Mouse (Mus musculus) midbrain, embryonic 14.5 days (tissue): ENCODE results near the gene Tcf20. TPM values are rescaled to one million over a fixed set of nuclear protein-coding genes. Genes with fewer than 3 reads are reported as not detected.

ENCODE experiments used
- ATAC-seq: fragments of 200-750 bp; cut with Nextera tagmentation; 2 replicates; pipeline ENCODE4 v1.8.0; 2017; ENCODE audit warnings: moderate number of reproducible peaks, moderate library complexity; ENCODE audit not compliant: low FRiP score, low TSS enrichment
- DNase-seq: peaks from one replicate; pipeline ENCODE4 v3.0.0-alpha.2; 2015
- H3K27ac ChIP-seq: fragments of 300-500 bp; sonication (generic); replicated peaks from 2 replicates; pipeline ENCODE4 v1.5.1; 2014; ENCODE audit warnings: mild to moderate bottlenecking, low read depth, low read length, moderate library complexity
- H3K27me3 ChIP-seq: fragments of 300-500 bp; sonication (generic); 2 replicates; pipeline ENCODE4 v1.6.1; 2014; ENCODE audit warnings: low read length, control low read depth, mixed read lengths; ENCODE audit not compliant: control insufficient read depth, insufficient read depth
- H3K36me3 ChIP-seq: fragments of 300-500 bp; sonication (generic); 2 replicates; pipeline ENCODE4 v1.6.1; 2014; ENCODE audit warnings: low read length, control low read depth; ENCODE audit not compliant: control insufficient read depth, insufficient read depth
- H3K4me1 ChIP-seq: fragments of 300-500 bp; sonication (generic); 2 replicates; pipeline ENCODE4 v1.6.1; 2014; ENCODE audit warnings: mild to moderate bottlenecking, antibody characterized with exemption, low read length, control low read depth; ENCODE audit not compliant: control insufficient read depth, insufficient read depth
- H3K4me2 ChIP-seq: fragments of 300-500 bp; sonication (generic); 2 replicates; pipeline ENCODE4 v1.6.1; 2014; ENCODE audit warnings: mild to moderate bottlenecking, low read length, moderate library complexity
- H3K4me3 ChIP-seq: fragments of 300-500 bp; sonication (generic); replicated peaks from 2 replicates; pipeline ENCODE4 v1.5.1; 2014; ENCODE audit warnings: low read depth, low read length
- H3K9ac ChIP-seq: fragments of 300-500 bp; sonication (generic); replicated peaks from 2 replicates; pipeline ENCODE4 v1.6.1; 2014; ENCODE audit warnings: mild to moderate bottlenecking, low read length, moderate library complexity
- H3K9me3 ChIP-seq: fragments of 300-500 bp; sonication (generic); 2 replicates; pipeline ENCODE4 v1.6.1; 2016; ENCODE audit warnings: low read length, control low read depth, mixed read lengths; ENCODE audit not compliant: control insufficient read depth
- WGBS: fragments of 180-500 bp; shearing (Covaris S2); extraction: QIAGEN DNeasy Blood & Tissue Kit; methylation state at CpG from one replicate; pipeline ENCODE4 v1.1.7; 2014; 5-methylcytosine and 5-hydroxymethylcytosine counted together
- polyA plus RNA-seq: library from polyadenylated mRNA; unstranded; fragments of >200 nt; fragmentation: Nextera tagmentation; extraction: Ambion mirVana; gene quantifications from 2 replicates; pipeline ENCODE4 v1.2.1, GENCODE M21; 2014

Tcf20 gene
- polyA plus RNA-seq, 1 experiment from 2014 or later, result 18.0 TPM

DNA sequence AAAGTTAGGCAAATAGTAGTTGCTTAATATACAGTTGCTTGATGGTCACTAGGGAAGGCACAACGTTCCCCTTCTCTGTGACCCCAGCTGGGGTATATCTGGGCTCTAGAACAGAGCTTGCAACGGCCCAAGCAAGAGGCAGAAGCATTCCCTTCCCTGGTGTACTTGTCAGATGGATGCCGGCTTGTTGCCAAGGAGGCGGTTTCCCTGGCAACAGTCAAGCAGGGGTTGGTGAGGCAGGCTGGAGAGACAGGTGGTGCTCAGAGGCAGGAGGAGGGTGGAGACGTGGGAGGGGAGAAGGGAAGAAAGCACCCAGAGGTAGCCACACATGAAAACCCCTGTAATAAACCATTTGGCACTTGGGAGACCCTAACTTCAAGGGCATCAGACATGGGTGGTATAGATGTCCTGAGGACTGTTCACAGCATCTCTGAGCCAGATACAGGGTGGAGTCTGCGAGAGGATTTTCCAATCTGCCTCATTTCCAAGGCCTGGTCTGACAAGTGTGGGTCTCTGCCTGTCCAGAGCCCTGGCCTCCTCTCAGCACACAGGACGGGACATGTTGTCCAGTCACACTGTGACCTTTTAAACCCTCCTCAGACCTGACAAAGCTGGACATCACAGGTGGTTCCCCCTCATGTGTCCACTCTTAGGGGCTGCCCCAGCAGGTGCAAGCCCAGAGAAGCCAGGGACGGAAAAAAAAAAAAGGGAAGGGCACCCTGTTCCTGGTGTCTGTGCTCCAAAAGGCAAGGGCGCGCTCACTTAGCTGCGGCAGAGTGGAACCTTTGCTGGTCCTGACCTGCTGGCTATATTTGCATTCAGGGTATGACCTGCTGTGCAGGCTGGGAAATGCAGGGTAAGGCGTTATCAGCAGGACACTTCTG is 15.2 kb upstream of the Tcf20 start:
- Histone ChIP-seq H3K4me3 (no peak overlapping the region), H3K9me3 (no peaks in the 10 kb centered on the region), H3K9ac (no peak overlapping the region; the same call in 1 of the 2 replicates), H3K27ac (peak overlapping the region; percentile 72), H3K4me2 (no peak overlapping the region), H3K4me1 (peaks cover 24% of the 10 kb centered on the region), H3K27me3 (no peaks in the 10 kb centered on the region; the same call in 1 of the 2 replicates), H3K36me3 (no peaks in the 10 kb centered on the region)
- DNase-seq (peak; percentile 93), ATAC-seq (peak; percentile 88)
- 28% methylated on average over 12 of the region's 12 CpGs for WGBS

DNA sequence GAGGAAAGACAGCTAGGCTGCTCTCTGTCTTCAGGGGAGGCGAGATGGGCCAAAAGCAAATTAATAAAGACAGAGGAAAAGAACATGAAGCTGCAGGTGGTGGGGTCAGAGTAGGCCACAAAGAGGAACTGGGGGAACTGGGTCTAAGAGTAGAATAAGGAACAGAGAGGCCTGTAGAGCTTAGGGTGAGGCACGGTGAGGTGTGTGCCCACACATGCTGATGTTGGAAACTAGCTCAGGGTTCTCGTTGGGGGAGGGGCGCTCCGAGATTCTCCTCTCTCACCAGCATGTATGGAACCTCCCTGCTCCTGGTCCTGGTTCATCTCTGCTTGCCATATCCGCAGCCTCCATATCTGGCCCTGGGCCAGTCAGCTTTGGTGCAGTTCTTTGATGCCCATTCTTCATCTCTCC is 11.1 kb upstream of the Tcf20 start:
- Histone ChIP-seq H3K27me3 (no peaks in the 10 kb centered on the region; the same call in 1 of the 2 replicates), H3K4me1 (peaks cover 48% of the 10 kb centered on the region), H3K9ac (no peak overlapping the region), H3K36me3 (no peaks in the 10 kb centered on the region), H3K27ac (no peak overlapping the region), H3K4me2 (no peak overlapping the region), H3K4me3 (no peak overlapping the region), H3K9me3 (no peaks in the 10 kb centered on the region)
- DNase-seq (no peak), ATAC-seq (no peak)
- 78% methylated on average over 6 of the region's 6 CpGs for WGBS

DNA sequence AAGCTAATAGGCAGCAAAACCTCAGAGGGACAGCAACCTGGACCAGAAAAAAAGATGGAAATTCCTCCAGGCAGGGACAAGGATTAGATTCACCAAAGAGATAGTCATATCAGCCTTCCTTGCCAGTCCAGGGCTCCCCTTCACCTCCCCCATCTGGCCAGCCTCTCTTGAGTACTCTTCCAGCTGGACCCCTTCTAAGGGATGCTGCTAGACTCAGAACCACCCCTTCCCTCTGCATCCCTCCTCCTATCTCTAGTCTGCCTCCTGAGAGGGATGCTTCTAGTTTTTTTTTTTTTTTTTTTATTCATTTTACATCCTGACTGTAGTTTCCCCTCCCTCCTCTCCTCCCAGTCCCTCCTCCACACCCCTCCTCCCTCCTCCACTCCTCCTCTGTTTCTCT is 8.8 kb upstream of the Tcf20 start:
- H3K4me1 ChIP-seq, result peaks cover 39% of the 10 kb centered on the region
- no peaks in the 10 kb centered on the region for H3K36me3 ChIP-seq
- H3K9me3 ChIP-seq, result no peaks in the 10 kb centered on the region
- H3K27ac ChIP-seq, result no peak overlapping the region
- ATAC-seq (no peak), DNase-seq (no peak)
- H3K4me2 ChIP-seq, result no peak overlapping the region
- H3K27me3 ChIP-seq, result no peaks in the 10 kb centered on the region
- no peak overlapping the region for H3K4me3 ChIP-seq
- no peak overlapping the region for H3K9ac ChIP-seq

DNA sequence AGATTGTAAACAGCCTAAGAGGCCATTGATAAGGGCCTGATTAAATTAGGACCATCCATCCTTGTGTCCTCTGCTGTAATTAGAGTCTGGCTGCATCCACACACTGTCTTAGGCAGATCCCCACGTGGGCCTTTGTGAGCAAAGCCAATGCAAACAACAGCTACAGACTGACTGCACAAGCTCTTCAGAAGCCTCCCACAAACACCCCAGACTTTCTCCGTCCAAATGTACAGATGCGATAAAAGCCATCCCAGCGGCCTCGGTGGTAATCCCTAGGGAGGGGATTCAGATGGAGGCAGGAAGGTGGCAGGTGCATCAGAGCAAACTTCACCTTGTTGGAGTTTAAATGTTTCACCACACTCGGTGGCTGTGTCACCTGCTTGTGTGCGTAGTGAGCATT is 7.6 kb upstream of the Tcf20 start:
- 51% methylated on average over 7 of the region's 7 CpGs for WGBS
- Histone ChIP-seq H3K4me1 (peaks cover 39% of the 10 kb centered on the region), H3K27ac (peak overlapping the region; percentile 49), H3K9me3 (no peaks in the 10 kb centered on the region), H3K4me3 (no peak overlapping the region), H3K9ac (no peak overlapping the region), H3K36me3 (no peaks in the 10 kb centered on the region), H3K27me3 (no peaks in the 10 kb centered on the region), H3K4me2 (no peak overlapping the region)
- ATAC-seq, result no peak
- DNase-seq, result peak; percentile 65

DNA sequence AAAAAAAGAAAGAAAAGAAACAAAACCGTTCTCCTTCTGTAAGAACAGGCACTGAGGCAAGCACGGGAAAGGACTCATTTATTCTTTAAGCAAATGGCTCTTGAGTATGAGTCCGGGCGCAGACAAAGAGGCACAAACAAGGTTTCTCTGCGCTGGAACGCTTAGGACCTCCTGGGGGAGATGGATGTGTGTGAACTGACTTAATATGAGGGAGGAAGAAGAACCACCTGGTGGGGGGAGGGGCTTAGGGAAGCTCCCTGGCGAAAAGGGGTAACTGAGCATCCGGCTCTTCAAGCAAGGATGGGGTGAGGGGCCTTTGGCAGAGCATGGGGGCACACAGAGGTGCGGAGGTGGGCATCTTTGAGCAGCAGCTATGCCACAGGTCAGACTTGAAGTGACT is 5.2 kb upstream of the Tcf20 start:
- Histone ChIP-seq H3K4me2 (no peak overlapping the region), H3K27ac (peak overlapping the region; percentile 50; the same call in 1 of the 2 replicates), H3K27me3 (no peaks in the 10 kb centered on the region), H3K36me3 (no peaks in the 10 kb centered on the region), H3K4me1 (peaks cover 59% of the 10 kb centered on the region), H3K9me3 (no peaks in the 10 kb centered on the region), H3K4me3 (no peak overlapping the region), H3K9ac (no peak overlapping the region)
- 40% methylated on average over 9 of the region's 9 CpGs for WGBS
- ATAC-seq (no peak), DNase-seq (peak; percentile 62)

DNA sequence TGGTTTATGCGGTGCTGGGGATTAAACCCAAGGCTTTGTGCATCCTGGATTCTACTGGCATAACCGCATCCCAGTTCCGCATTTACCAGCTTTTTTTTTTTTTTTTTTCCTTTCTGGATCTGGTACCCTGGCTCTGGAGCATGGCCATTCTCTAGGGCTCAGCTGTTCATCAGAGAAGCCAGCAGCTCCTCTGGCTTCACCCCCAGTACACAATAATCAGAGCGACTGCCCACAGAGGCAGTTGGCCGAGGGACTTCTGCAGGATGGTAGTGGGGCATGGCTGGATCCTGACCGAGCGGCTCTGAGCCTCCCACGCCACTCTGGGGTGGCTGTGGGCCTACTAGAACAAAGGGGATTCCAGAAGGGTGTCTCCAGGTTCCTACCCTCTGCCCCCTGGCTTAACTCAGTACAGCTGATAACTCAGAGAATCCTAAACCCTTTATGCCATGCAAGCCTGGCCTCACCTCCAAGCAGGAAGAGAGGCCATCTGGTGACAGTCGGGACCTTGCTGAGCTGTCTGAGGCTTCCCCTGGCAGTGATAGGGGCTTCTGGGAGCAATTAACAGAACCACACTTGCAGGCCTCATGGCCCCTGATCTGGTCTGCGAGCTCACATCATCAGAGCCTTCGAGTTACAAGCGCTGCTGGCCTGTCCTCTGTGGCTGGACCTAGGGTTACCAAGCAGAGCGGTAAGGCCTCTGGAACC is 4.6 kb upstream of the Tcf20 start:
- no peak overlapping the region for H3K4me3 ChIP-seq
- H3K9ac ChIP-seq, result no peak overlapping the region
- no peak overlapping the region for H3K4me2 ChIP-seq
- H3K27me3 ChIP-seq, result no peaks in the 10 kb centered on the region
- peaks cover 61% of the 10 kb centered on the region for H3K4me1 ChIP-seq
- DNase-seq, result no peak
- H3K9me3 ChIP-seq, result no peaks in the 10 kb centered on the region
- no peak for ATAC-seq
- 64% methylated on average over 13 of the region's 13 CpGs for WGBS
- no peaks in the 10 kb centered on the region for H3K36me3 ChIP-seq
- H3K27ac ChIP-seq, result peak overlapping the region; percentile 50

DNA sequence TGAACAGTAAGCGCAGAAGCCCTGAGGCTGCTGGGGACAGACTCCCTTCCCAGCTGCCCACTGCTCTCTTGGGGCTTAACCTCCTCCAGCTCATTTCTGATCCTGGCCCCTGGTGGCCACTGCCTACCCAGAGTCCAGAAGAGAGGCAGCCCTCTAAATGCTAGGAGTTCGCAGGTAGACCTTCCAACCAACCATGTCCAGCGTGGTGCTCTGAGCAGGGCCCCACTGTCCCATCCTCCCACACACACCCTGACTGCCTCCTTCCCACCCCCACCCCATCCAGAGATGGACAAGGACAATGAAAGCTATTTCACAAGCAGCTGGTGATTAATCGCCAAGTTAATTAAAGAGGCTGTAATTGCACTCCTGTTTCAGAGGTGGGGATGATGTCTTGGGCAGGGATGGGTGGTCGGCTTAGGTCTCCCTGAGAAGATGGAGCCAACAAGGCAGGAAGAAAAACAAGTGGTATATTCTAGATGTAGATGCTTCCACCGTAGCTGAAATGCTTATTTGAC is 1.6 kb upstream of the Tcf20 start:
- Histone ChIP-seq H3K9me3 (no peaks in the 10 kb centered on the region), H3K9ac (no peak overlapping the region), H3K27ac (no peak overlapping the region), H3K36me3 (no peaks in the 10 kb centered on the region), H3K27me3 (peaks cover 4% of the 10 kb centered on the region; the same call in 1 of the 2 replicates), H3K4me2 (no peak overlapping the region), H3K4me3 (no peak overlapping the region), H3K4me1 (peaks cover 67% of the 10 kb centered on the region)
- WGBS, result 68% methylated on average over 6 of the region's 6 CpGs
- DNase-seq (no peak), ATAC-seq (no peak)

DNA sequence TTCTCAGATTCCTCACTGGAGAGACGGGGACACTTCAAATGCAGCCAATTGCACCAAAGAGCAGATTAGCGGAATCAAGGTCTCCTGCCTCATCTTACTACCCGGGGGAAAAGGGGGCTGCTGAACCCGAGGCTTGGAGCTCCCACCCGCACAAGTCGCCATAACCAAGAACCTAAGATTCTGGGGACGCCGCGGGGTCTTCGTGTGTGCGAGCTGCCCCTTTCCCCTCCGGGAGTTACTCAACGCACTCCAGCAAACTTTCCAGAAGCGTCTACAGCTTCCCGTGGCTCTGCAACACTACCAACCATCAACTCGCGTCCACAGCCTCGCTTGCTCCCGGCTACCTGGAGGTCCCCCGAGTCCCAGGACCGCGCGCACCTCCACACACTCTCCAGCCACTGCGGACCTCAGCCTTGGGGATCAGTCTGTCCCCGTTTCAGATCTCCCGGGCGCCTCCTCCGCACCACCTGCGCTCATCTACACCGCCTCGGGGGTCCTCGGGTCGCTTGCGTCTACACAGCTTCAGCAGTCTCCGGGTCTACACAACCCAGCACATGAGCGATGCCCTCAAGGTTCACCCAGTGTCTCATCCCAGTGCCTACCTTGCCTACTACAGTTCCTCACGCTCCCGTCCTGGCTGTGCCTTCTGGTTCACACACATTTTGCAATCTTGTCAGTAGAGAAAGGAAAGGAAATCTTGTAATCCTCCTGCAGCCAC is 499 bp downstream of the Tcf20 start:
- Histone ChIP-seq H3K36me3 (no peaks in the 10 kb centered on the region), H3K4me1 (peaks cover 75% of the 10 kb centered on the region), H3K4me2 (peak overlapping the region; percentile 90), H3K4me3 (peak overlapping the region; percentile 46), H3K9ac (peak overlapping the region; percentile 57), H3K27me3 (peaks cover 4% of the 10 kb centered on the region; the same call in 1 of the 2 replicates), H3K9me3 (no peaks in the 10 kb centered on the region), H3K27ac (peak overlapping the region; percentile 69)
- ATAC-seq (no peak), DNase-seq (peak; percentile 58)
- under 1% methylated on average over 38 of the region's 38 CpGs for WGBS
